Mouse (Mus musculus) stomach, embryonic 16.5 days (tissue): ENCODE data around the gene Ep300. TPM values are rescaled to one million over a fixed set of nuclear protein-coding genes. Genes with fewer than 3 reads are reported as not detected.

Experiments used
- ATAC-seq: fragments of 200-750 bp; cut with Nextera tagmentation; 2 replicates; pipeline ENCODE4 v1.8.0; 2017; ENCODE audit warnings: moderate number of reproducible peaks, moderate TSS enrichment; ENCODE audit not compliant: insufficient read depth, low FRiP score
- H3K27ac ChIP-seq: fragments of 300-500 bp; sonication (generic); 2 replicates; pipeline ENCODE4 v1.5.1; 2014; ENCODE audit warnings: low read length
- H3K27me3 ChIP-seq: fragments of 300-500 bp; sonication (generic); 2 replicates; pipeline ENCODE4 v1.6.1; 2014; ENCODE audit warnings: low read length, control low read depth, mixed read lengths; ENCODE audit not compliant: control insufficient read depth, insufficient read depth
- H3K36me3 ChIP-seq: fragments of 300-500 bp; sonication (generic); 2 replicates; pipeline ENCODE4 v1.6.1; 2014; ENCODE audit warnings: low read length; ENCODE audit not compliant: control insufficient read depth, insufficient read depth
- H3K4me1 ChIP-seq: fragments of 300-500 bp; sonication (generic); 2 replicates; pipeline ENCODE4 v1.6.1; 2014; ENCODE audit warnings: low read length, control low read depth, mixed read lengths; ENCODE audit not compliant: control insufficient read depth, insufficient read depth
- H3K4me2 ChIP-seq: fragments of 300-500 bp; sonication (generic); 2 replicates; pipeline ENCODE4 v1.6.1; 2014; ENCODE audit warnings: low read depth, low read length, mixed read lengths
- H3K4me3 ChIP-seq: fragments of 300-500 bp; sonication (generic); replicated peaks from 2 replicates; pipeline ENCODE4 v1.5.1; 2014; ENCODE audit warnings: mild to moderate bottlenecking, low read length
- H3K9ac ChIP-seq: fragments of 300-500 bp; sonication (generic); 2 replicates; pipeline ENCODE4 v1.6.1; 2014; ENCODE audit warnings: low read length
- H3K9me3 ChIP-seq: fragments of 300-500 bp; sonication (generic); replicated peaks from 2 replicates; pipeline ENCODE4 v1.6.1; 2016; ENCODE audit warnings: low read length, control low read depth; ENCODE audit not compliant: control insufficient read depth
- WGBS: fragments of 180-500 bp; shearing (Covaris S2); extraction: QIAGEN DNeasy Blood & Tissue Kit; methylation state at CpG from one replicate; pipeline ENCODE4 v1.1.7; 2014; 5-methylcytosine and 5-hydroxymethylcytosine counted together
- polyA plus RNA-seq: library from polyadenylated mRNA; unstranded; fragments of >200 nt; fragmentation: Nextera tagmentation; extraction: Ambion mirVana; gene quantifications from 2 replicates; pipeline ENCODE4 v1.2.1, GENCODE M21; 2015

Gene Ep300
- polyA plus RNA-seq, 1 experiment from 2014 or later = 15.3 TPM

- H3K27me3 ChIP-seq = no peaks in the 10 kb centered on the region
- H3K4me3 ChIP-seq = no peak overlapping the region
- H3K9ac ChIP-seq = no peak overlapping the region
- H3K4me2 ChIP-seq = no peak overlapping the region
- no peaks in the 10 kb centered on the region for H3K9me3 ChIP-seq
- H3K36me3 ChIP-seq = no peaks in the 10 kb centered on the region
- H3K4me1 ChIP-seq = 0 out of 2 replicates have a peak, but pooled peaks cover 4% of the 10 kb centered on the region
- ATAC-seq = no peak
- H3K27ac ChIP-seq = no peak overlapping the region
- 94% methylated on average over 2 of the region's 2 CpGs for WGBS
Observed at GRCm38 (mm10) chr15:81661701-81662100, 76.5 kb downstream of the Ep300 start.

- no peak for ATAC-seq
Observed at GRCm38 (mm10) chr15:81663281-81663680, 78.1 kb downstream of the Ep300 start.

GRCm38 (mm10) chr15:81663697-81664561 lies 78.8 kb downstream of the Ep300 start, which contains the start of gene L3mbtl2:
Gene L3mbtl2 (plus strand): TSS chr15:81663889.
- H3K9me3 ChIP-seq = no peaks in the 10 kb centered on the region
- H3K4me1 ChIP-seq = 0 out of 2 replicates have a peak, but pooled peaks cover 4% of the 10 kb centered on the region
- H3K27me3 ChIP-seq = no peaks in the 10 kb centered on the region
- peak; percentile 99 for ATAC-seq
- peak within 1 kb of the TSS; percentile 78 for H3K4me2 ChIP-seq
- WGBS = 1% methylated on average over 55 of the region's 55 CpGs
- H3K9ac ChIP-seq = peak within 1 kb of the TSS; percentile 81
- H3K4me3 ChIP-seq = peak within 1 kb of the TSS; percentile 96
- no peaks in the 10 kb centered on the region; the same call in 1 of the 2 replicates for H3K36me3 ChIP-seq
- peak within 1 kb of the TSS; percentile 55 for H3K27ac ChIP-seq

More at GRCm38 (mm10) chr15:81663281-81663680, 78.1 kb downstream of the Ep300 start:
- 0 out of 2 replicates have a peak, but pooled peaks cover 4% of the 10 kb centered on the region for H3K4me1 ChIP-seq
- peak overlapping the region; percentile 78 for H3K4me2 ChIP-seq
- no peaks in the 10 kb centered on the region for H3K27me3 ChIP-seq
- H3K9me3 ChIP-seq = no peaks in the 10 kb centered on the region
- no peak overlapping the region for H3K27ac ChIP-seq
- H3K9ac ChIP-seq = no peak overlapping the region; the same call in 1 of the 2 replicates
- H3K4me3 ChIP-seq = peak overlapping the region; percentile 96
- H3K36me3 ChIP-seq = no peaks in the 10 kb centered on the region
- 51% methylated on average over 9 of the region's 10 CpGs for WGBS

GRCm38 (mm10) chr15:81666957-81667356 lies 81.8 kb downstream of the Ep300 start:
- Histone ChIP-seq H3K36me3 (peaks cover 3% of the 10 kb centered on the region; the same call in 1 of the 2 replicates), H3K9me3 (no peaks in the 10 kb centered on the region), H3K27me3 (no peaks in the 10 kb centered on the region), H3K4me1 (0 out of 2 replicates have a peak, but pooled peaks cover 4% of the 10 kb centered on the region), H3K4me2 (no peak overlapping the region), H3K9ac (no peak overlapping the region), H3K27ac (no peak overlapping the region), H3K4me3 (no peak overlapping the region)
- WGBS = 88% methylated on average over 10 of the region's 10 CpGs
- no peak for ATAC-seq

- ATAC-seq = no peak
- Histone ChIP-seq H3K27me3 (no peaks in the 10 kb centered on the region), H3K4me2 (no peak overlapping the region), H3K9ac (no peak overlapping the region), H3K36me3 (peaks cover 3% of the 10 kb centered on the region; the same call in 1 of the 2 replicates), H3K4me3 (no peak overlapping the region), H3K27ac (no peak overlapping the region), H3K4me1 (no peaks in the 10 kb centered on the region), H3K9me3 (no peaks in the 10 kb centered on the region)
- 70% methylated on average over 4 of the region's 4 CpGs for WGBS
Observed at GRCm38 (mm10) chr15:81670231-81670640, 85.1 kb downstream of the Ep300 start.

GRCm38 (mm10) chr15:81676637-81677036 lies 91.5 kb downstream of the Ep300 start:
- no peaks in the 10 kb centered on the region for H3K36me3 ChIP-seq
- H3K9me3 ChIP-seq = no peaks in the 10 kb centered on the region
- no peak overlapping the region for H3K27ac ChIP-seq
- WGBS = 52% methylated on average over 3 of the region's 3 CpGs
- no peaks in the 10 kb centered on the region for H3K27me3 ChIP-seq
- no peak overlapping the region for H3K9ac ChIP-seq
- no peak overlapping the region for H3K4me2 ChIP-seq
- ATAC-seq = no peak
- H3K4me3 ChIP-seq = no peak overlapping the region
- H3K4me1 ChIP-seq = no peaks in the 10 kb centered on the region

- Histone ChIP-seq H3K27me3 (no peaks in the 10 kb centered on the region), H3K36me3 (no peaks in the 10 kb centered on the region; the same call in 1 of the 2 replicates), H3K4me1 (no peaks in the 10 kb centered on the region), H3K9me3 (no peaks in the 10 kb centered on the region), H3K4me2 (no peak overlapping the region), H3K9ac (no peak overlapping the region), H3K4me3 (no peak overlapping the region), H3K27ac (no peak overlapping the region)
- ATAC-seq = no peak
- WGBS = 96% methylated on average over 4 of the region's 4 CpGs
Observed at GRCm38 (mm10) chr15:81680301-81680805, 95.2 kb downstream of the Ep300 start.

GRCm38 (mm10) chr15:81693366-81693966 lies 108.3 kb downstream of the Ep300 start:
- no peak overlapping the region for H3K27ac ChIP-seq
- 3% methylated on average over 41 of the region's 41 CpGs for WGBS
- peak overlapping the region; percentile 100 for H3K4me2 ChIP-seq
- H3K27me3 ChIP-seq = peaks cover 21% of the 10 kb centered on the region
- no peaks in the 10 kb centered on the region for H3K9me3 ChIP-seq
- ATAC-seq = peak; percentile 5; the same call in 1 of the 2 replicates
- peaks cover 6% of the 10 kb centered on the region; the same call in 1 of the 2 replicates for H3K4me1 ChIP-seq
- H3K4me3 ChIP-seq = peak overlapping the region; percentile 58
- no peaks in the 10 kb centered on the region for H3K36me3 ChIP-seq
- peak overlapping the region; percentile 82 for H3K9ac ChIP-seq
